Mouse (Mus musculus) common myeloid progenitor, adult 5-6 weeks (primary cell): Measurements from ENCODE around the gene Pltp. TPM values are rescaled to one million over a fixed set of nuclear protein-coding genes. Genes with fewer than 3 reads are reported as not detected.
"Not testable (repeated sequence)": the region's sequence is repeated elsewhere in the genome, so short reads cannot be mapped to it uniquely, and the experiment has no call there.

Source experiments
- ATAC-seq: replicated peaks from 2 replicates; pipeline ENCODE4 v1.8.0; 2016; ENCODE audit warnings: low read depth, mild to moderate bottlenecking, moderate TSS enrichment, inconsistent platforms; ENCODE audit not compliant: poor library complexity, severe bottlenecking
- total RNA-seq: library from RNA; stranded (forward); fragments of 200-1000, 187-1606 nt; gene quantifications from 2 replicates; pipeline ENCODE4 v1.2.3, GENCODE M21; 2017

Pltp gene
- total RNA-seq, 1 experiment from 2014 or later: not detected

DNA sequence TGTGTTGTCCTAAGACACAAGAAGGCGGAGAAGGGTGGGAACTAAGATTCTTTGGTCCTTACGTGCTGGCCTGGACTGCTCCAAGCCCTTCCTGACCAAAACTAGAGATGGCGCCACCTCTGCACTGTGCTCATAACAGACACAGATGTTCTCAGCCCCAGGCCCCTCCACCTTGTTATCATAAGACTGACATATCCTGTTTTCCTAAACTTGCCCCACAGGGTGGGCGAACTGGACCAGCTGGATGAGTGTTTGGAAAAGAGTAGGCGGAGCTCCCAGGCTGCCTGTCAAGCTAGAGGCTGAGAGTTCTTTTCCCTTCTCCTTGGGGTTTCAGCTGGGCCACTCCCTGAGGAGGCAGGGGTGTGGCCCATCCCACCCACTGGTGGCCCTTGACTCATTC lies 39.8 kb downstream of the Pltp start:
- no peak for ATAC-seq

- no peak for ATAC-seq
Observed at GRCm38 (mm10) chr2:164817206-164817605, 40.3 kb downstream of the Pltp start.

DNA sequence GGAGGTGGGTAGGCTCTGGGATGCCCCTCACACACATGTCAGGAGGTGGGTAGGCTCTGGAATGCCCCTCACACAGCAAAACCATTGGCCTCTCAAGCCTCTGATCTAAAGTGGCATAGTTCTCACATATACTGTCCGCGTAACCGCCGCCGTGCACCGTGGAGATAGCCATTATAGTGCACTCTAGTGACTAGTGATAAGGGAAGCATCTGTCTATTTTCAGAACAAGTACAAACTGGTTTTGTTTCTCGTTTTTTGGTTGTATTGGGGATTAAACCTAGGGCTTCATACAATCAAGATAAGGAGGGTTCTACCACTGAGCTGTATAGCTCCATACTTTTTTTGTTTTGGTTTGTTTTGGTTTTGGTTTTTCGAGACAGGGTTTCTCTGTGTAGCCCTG lies 41.7 kb downstream of the Pltp start:
- peak; percentile 29; the same call in 1 of the 2 replicates for ATAC-seq

DNA sequence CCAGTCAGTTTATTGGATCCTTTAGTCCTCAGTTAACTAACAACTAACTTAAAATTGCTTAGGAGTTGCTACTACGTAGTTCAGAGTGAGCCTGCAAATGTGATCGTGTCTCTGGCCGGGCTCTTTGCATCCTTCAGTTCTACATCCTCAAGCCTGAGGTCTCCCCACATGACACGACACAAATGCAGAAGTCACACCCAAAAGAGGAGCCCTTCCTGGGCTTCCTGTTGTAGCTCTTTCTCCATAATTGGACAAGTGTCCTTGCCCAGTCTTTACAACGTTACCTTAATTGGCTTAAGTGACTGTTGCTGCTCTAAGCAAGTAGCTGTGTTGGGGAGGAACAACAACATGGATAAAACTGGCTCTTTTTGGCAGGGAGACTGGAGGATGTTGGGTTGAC lies 42.2 kb downstream of the Pltp start:
- ATAC-seq: peak; percentile 75

DNA sequence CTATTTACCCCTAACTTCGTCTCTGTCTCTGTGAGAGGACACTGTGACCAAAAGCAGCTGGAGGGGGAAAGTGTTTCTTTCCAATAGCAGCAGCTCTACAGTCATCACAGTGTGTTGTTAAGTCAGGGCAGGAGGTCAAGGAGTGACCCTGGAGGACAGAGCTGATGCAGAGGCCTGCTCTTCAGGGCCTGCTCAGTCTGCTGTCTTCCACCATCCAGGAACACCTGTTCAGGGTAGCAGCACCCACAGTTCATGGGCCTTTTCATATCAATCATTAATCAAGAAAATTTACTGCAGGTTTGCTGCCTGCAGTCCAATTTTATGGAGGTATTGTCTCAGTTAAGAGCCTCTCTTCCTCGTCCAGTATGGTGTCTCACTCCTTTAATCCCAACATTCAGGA lies 44.0 kb downstream of the Pltp start:
- ATAC-seq: no peak

DNA sequence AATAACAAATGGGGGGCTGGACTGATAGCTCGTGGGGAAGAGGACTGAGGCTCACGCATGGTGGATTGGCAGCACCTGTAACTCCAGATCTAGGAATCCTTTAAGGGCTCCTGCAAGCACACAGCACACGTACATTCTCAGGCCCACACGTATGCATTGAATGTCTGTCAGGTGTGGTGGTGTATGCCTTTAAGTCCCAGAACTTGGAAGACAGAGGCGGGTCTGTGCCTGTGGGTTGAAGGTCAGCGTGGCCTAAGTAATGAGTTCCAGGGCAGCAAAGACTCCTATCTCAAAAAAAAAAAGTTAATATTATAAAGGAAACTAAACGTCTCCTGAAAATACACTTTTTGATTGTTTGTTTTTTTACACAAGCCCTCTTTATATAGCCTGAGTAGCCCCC lies 50.9 kb downstream of the Pltp start:
- no peak for ATAC-seq

DNA sequence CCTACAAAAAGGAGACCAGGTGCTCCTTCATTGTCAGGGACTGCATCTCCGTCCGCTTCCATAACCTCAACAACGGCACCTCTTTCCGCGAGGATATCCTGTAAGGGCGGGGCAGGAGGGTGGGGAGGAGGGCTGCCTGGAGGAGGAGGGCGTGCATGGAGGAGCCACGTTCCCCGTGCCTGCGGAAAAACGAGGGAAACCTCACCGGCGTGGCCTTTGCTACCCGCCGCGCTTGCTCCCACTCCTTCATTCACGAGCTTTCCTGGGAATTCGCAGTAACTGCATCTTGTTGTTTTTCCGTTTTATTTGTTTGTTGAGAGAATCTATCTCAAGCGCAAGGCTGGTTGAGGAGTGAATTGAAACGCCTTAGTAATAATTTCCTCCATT lies 52.2 kb downstream of the Pltp start:
- ATAC-seq: peak; percentile 38; the same call in 1 of the 2 replicates

- peak; percentile 95 for ATAC-seq
Observed at GRCm38 (mm10) chr2:164804533-164805331, 52.8 kb downstream of the Pltp start, which contains the start of the genes Acot8 and Zswim3. Gene Acot8, minus strand, starts transcription at chr2:164804882. Gene Zswim3, plus strand, starts transcription at chr2:164805098.

GRCm38 (mm10) chr2:164803921-164804313 lies 53.6 kb downstream of the Pltp start:
- no peak for ATAC-seq

GRCm38 (mm10) chr2:164803201-164803920 lies 54.1 kb downstream of the Pltp start:
- ATAC-seq: no peak

- no peak for ATAC-seq
Observed at GRCm38 (mm10) chr2:164800252-164801004, 57.1 kb downstream of the Pltp start.

GRCm38 (mm10) chr2:164798554-164798953 lies 59.0 kb downstream of the Pltp start:
- ATAC-seq: not testable (repeated sequence)

DNA sequence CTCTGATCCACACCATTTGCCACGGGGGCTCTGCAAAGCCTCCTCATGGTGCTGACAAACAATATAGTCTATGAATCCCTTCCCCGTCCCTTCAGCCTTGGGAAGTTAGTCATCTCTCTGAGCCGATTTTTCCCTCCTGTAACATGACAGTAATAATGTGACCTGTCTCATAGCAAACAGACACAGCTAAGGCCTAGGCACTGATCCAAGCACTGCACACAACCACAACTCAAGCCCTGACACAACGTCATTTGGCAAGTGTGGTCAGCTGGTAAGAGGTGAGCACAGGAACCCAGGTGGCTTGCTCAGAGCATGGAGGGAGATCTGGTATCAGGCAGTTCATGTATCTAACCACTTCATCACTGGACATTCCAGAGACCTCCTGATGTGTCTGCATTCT lies 61.6 kb downstream of the Pltp start:
- no peak for ATAC-seq

GRCm38 (mm10) chr2:164794293-164794692 lies 63.2 kb downstream of the Pltp start:
- ATAC-seq: peak; percentile 86

- ATAC-seq: 0 out of 2 replicates have a peak, but pooled peaks have one; percentile 20
Observed at GRCm38 (mm10) chr2:164793772-164794171, 63.7 kb downstream of the Pltp start.

GRCm38 (mm10) chr2:164793236-164793635 lies 64.3 kb downstream of the Pltp start:
- peak; percentile 50 for ATAC-seq

GRCm38 (mm10) chr2:164792400-164793190 lies 64.9 kb downstream of the Pltp start:
- no peak for ATAC-seq

GRCm38 (mm10) chr2:164791841-164792261 lies 65.7 kb downstream of the Pltp start:
- no peak for ATAC-seq

DNA sequence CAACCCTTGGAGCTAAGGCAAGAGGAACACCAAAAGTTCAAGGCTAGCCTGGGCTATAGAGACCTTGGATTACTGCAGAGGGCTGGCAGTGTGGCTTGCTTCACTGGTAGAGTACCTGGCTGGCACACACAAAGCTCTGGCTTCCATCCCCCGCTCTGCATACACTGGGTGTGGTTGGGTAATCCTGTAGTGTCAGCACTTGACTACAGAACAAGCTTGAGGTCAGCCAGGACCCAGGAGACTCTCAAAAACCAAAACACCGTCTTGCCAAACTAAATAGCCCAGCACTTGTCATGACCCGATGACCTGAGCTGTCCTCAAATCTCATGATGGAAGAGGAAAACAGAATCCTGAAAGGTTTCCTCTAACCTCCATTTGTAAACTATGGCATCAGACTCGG lies 67.1 kb downstream of the Pltp start:
- no peak for ATAC-seq
